Mouse (Mus musculus): ENCODE results near the gene Cldn14. TPM values are rescaled to one million over a fixed set of nuclear protein-coding genes. Genes with fewer than 3 reads are reported as not detected.

Gene Cldn14
- polyA plus RNA-seq, 1 experiment = 0.15 TPM

DNA sequence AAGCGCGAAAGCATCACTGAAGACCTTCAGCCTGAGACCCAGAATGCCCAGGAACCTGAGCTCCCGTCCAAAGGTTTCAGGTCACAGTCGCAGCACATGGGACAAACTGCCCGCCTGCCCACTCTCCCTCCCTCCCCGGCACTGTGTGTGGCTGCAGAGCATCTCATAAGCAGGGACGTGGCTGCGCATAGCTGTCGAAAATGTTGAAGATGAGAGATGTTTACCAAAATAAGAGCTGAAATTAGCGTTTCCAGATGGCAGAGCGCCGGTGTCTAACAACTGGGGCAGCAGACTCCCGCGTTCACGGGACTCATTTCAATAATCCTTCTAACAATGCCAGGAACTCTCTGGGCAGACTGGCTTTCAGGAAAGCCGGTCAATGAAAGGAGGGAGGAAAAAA is 31.8 kb upstream of the Cldn14 start:
- TF ChIP-seq POLR2A (IDR thresholded peaks at IDR 0.05; ENCODE audit: low read depth, low read length) = no peak
- no peak for TF ChIP-seq CTCF (IDR thresholded peaks at IDR 0.05; ENCODE audit: extremely low read depth, insufficient read length, insufficient replicate concordance, low read depth, low read length)
- H3K27ac ChIP-seq (ENCODE audit: insufficient read depth, low read depth, low read length) = no peak overlapping the region
- 43% methylated on average over 16 of the region's 16 CpGs for WGBS

DNA sequence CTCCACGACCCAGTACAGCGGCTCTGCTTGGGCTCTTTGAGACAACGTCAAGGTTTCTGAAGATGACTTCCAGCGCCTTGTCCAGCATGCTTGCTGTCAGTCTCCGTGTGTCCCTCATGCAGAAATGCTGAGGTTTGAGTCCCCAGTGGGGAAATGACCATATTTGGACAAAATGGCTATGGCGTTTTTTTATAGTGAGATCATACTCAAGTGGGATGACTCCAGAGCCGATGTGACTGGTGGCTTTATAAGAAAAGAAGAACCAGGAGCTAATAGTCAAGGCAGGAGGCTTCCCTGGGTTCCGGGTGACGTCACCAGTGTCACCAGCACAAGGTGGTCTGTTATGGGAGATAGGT is 30.3 kb upstream of the Cldn14 start:
- Histone ChIP-seq H3K27me3 (ENCODE audit: control insufficient read depth, insufficient read depth, low read length) (peaks cover 4% of the 10 kb centered on the region; the same call in 1 of the 2 replicates), H3K4me3 (ENCODE audit: low read depth, low read length) (no peak overlapping the region), H3K27ac (ENCODE audit: insufficient read depth, low read depth, low read length) (no peak overlapping the region), H3K4me1 (ENCODE audit: control insufficient read depth, insufficient read depth, insufficient read length, low read length) (no peaks in the 10 kb centered on the region), H3K36me3 (ENCODE audit: control insufficient read depth, insufficient read depth, low read length) (no peaks in the 10 kb centered on the region)
- TF ChIP-seq CTCF (IDR thresholded peaks at IDR 0.05; ENCODE audit: extremely low read depth, insufficient read length, insufficient replicate concordance, low read depth, low read length) = no peak
- TF ChIP-seq POLR2A (IDR thresholded peaks at IDR 0.05; ENCODE audit: low read depth, low read length) = no peak
- WGBS = 78% methylated on average over 9 of the region's 9 CpGs

More for the DNA sequence above, 31.8 kb upstream of the Cldn14 start:
- Histone ChIP-seq H3K4me1 (ENCODE audit: control insufficient read depth, insufficient read depth, insufficient read length, low read length) (no peaks in the 10 kb centered on the region), H3K4me3 (ENCODE audit: low read depth, low read length) (no peak overlapping the region), H3K27me3 (ENCODE audit: control insufficient read depth, insufficient read depth, low read length) (peaks cover 4% of the 10 kb centered on the region; the same call in 1 of the 2 replicates), H3K36me3 (ENCODE audit: control insufficient read depth, insufficient read depth, low read length) (no peaks in the 10 kb centered on the region)

DNA sequence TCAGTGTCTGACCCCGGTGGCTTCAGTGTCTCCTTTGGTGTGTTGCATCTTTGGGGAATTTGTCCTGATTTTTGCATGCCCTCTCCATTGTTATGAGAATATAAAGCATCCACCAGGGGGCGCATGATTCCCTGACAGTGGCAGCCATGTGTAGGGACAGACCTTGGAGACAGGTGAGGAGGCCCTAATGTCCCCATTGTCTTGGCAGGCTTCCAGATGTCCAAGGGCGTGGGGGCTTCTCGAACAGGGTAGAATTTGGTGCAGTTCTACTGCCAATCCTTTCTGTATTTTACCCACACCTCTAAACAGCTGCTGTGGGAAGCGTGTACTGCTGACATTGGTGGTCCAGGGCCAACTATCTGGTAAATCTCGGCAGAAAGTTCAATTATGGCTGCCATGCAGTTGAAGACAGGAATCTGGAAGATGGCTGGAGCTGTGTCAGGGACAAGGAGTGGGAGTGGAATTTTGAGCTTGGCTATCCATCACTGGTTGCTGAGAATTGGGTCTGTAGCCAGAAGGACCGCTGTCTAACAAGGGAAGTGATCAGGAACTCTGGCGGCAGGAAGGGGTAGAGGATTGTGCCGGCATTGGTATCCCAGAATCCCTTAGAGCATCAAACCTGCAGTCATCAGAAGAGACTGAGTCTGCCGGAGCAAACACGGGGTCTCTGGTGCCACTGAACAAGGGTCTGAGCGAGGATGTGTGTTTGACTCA is 29.8 kb upstream of the Cldn14 start:
- Histone ChIP-seq H3K4me3 (ENCODE audit: low read depth, low read length) (no peak overlapping the region), H3K27ac (ENCODE audit: insufficient read depth, low read depth, low read length) (no peak overlapping the region), H3K27me3 (ENCODE audit: control insufficient read depth, insufficient read depth, low read length) (peaks cover 4% of the 10 kb centered on the region; the same call in 1 of the 2 replicates), H3K4me1 (ENCODE audit: control insufficient read depth, insufficient read depth, insufficient read length, low read length) (no peaks in the 10 kb centered on the region), H3K36me3 (ENCODE audit: control insufficient read depth, insufficient read depth, low read length) (no peaks in the 10 kb centered on the region)
- 58% methylated on average over 12 of the region's 12 CpGs for WGBS
- peak; percentile 90; the same call in 1 of the 2 replicates for TF ChIP-seq CTCF (IDR thresholded peaks at IDR 0.05; ENCODE audit: extremely low read depth, insufficient read length, insufficient replicate concordance, low read depth, low read length)
- no peak for TF ChIP-seq POLR2A (IDR thresholded peaks at IDR 0.05; ENCODE audit: low read depth, low read length)

DNA sequence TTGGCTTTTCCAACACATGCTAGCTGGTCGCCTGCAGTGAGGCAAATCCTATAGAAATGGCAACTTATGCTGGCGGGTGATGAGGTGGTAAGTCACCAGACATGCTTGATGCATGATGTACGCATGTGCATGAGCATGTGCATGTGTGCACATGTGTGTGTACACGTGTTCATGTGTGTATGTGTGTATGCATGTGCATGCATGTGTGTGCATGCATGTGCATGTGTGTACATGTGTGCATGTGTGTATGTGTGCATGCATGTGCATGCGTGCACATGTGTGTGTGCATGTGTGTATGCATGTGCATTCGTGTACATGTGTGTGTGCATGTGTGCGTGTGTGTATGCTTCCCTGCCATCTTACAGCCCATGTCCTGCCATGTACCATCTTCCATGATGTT is 28.6 kb upstream of the Cldn14 start:
- H3K36me3 ChIP-seq (ENCODE audit: control insufficient read depth, insufficient read depth, low read length) = no peaks in the 10 kb centered on the region
- TF ChIP-seq POLR2A (IDR thresholded peaks at IDR 0.05; ENCODE audit: low read depth, low read length) (no peak), CTCF (IDR thresholded peaks at IDR 0.05; ENCODE audit: extremely low read depth, insufficient read length, insufficient replicate concordance, low read depth, low read length) (no peak)
- H3K27me3 ChIP-seq (ENCODE audit: control insufficient read depth, insufficient read depth, low read length) = peaks cover 4% of the 10 kb centered on the region; the same call in 1 of the 2 replicates
- H3K4me3 ChIP-seq (ENCODE audit: low read depth, low read length) = no peak overlapping the region
- H3K27ac ChIP-seq (ENCODE audit: insufficient read depth, low read depth, low read length) = no peak overlapping the region
- WGBS = 89% methylated on average over 7 of the region's 7 CpGs
- H3K4me1 ChIP-seq (ENCODE audit: control insufficient read depth, insufficient read depth, insufficient read length, low read length) = no peaks in the 10 kb centered on the region

DNA sequence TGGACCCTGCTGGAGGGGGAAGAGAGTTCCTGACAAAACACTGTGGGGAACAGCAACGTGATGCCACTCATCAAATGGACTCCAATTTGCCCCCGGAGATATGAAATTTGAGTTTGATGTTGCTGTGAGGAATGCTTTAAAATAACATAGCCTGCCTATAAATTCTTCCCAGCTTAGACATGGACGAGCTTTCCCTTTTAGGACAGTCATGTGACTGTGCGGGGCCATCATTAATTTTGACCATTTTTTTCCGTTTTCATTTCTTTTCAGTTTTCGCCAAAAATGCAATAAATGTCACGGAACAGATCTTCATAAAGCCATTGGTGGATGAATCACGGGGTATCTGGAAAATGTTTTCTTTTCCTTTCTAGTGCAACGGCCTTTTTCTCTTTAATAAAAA is 25.5 kb upstream of the Cldn14 start:
- no peaks in the 10 kb centered on the region for H3K27me3 ChIP-seq (ENCODE audit: control insufficient read depth, insufficient read depth, low read length)
- 75% methylated on average over 9 of the region's 9 CpGs for WGBS
- no peaks in the 10 kb centered on the region for H3K36me3 ChIP-seq (ENCODE audit: control insufficient read depth, insufficient read depth, low read length)
- no peak overlapping the region for H3K27ac ChIP-seq (ENCODE audit: insufficient read depth, low read depth, low read length)
- TF ChIP-seq CTCF (IDR thresholded peaks at IDR 0.05; ENCODE audit: extremely low read depth, insufficient read length, insufficient replicate concordance, low read depth, low read length) (no peak), POLR2A (IDR thresholded peaks at IDR 0.05; ENCODE audit: low read depth, low read length) (no peak)
- no peaks in the 10 kb centered on the region for H3K4me1 ChIP-seq (ENCODE audit: control insufficient read depth, insufficient read depth, insufficient read length, low read length)
- no peak overlapping the region for H3K4me3 ChIP-seq (ENCODE audit: low read depth, low read length)

DNA sequence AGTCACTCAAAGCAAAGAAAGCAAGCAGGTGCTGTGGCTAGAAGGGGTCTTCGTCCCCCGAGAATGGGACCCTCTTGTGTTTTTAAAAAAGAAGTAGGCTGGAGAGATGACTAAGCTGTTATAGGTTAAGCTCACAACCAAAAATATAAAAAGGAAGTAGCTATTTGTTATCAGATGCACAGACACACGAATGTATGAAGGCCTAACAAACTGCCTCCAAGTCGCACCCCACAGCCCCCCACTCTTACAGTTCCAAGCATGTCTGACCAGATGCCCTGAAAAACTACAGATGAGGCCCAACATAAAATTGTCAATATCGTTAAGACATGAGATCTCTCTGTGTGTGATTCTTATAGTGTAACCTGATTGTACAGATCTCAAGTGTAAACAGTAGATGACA is 23.6 kb upstream of the Cldn14 start:
- Histone ChIP-seq H3K4me1 (ENCODE audit: control insufficient read depth, insufficient read depth, insufficient read length, low read length) (no peaks in the 10 kb centered on the region), H3K4me3 (ENCODE audit: low read depth, low read length) (no peak overlapping the region), H3K27ac (ENCODE audit: insufficient read depth, low read depth, low read length) (no peak overlapping the region), H3K36me3 (ENCODE audit: control insufficient read depth, insufficient read depth, low read length) (no peaks in the 10 kb centered on the region), H3K27me3 (ENCODE audit: control insufficient read depth, insufficient read depth, low read length) (no peaks in the 10 kb centered on the region)
- WGBS = 71% methylated on average over 5 of the region's 5 CpGs
- TF ChIP-seq POLR2A (IDR thresholded peaks at IDR 0.05; ENCODE audit: low read depth, low read length) (no peak), CTCF (IDR thresholded peaks at IDR 0.05; ENCODE audit: extremely low read depth, insufficient read length, insufficient replicate concordance, low read depth, low read length) (no peak)

DNA sequence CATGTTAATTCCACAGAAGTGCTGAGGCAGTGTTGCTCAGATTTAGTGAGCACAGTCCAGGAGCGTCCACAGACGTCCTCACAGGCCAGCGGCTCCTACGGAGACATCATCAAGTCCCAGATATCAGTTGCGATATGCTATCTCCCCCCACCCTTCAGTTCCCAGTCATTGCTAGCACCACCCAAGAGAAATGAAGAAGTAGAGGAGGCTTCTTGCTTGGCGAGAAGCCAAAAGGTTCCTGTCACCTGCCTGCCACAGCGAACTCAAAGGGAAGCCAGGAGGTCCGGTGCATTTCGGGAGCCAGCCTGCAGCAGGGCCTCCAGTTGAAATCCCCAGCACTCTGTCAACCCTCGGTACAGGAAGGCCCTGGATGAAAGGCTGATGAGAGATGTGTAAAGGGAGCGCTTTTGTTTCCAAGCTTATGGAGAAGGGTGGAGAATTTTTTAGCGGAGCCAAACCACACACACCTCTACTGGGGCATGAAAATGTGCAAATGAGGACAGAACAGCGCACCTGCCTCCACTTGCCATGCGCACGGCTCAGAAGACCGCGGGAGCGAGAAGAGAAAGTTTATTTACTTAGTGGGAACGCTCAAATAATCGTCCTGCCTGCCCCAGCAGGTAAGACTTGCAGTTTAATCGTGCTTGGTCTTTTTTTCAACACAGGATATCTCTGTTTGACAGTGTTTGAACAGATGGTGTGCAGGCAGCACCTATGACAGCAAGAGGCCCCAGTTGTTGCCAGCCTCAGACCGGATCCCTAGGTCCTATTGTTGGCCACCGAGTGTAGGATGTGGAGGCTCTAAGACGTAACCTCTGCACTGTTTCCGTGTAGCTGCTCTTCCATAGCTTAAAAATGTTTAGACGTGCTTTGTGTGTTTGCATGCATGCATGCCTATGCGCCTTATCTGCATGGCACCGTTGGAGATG is 15.0 kb upstream of the Cldn14 start:
- Histone ChIP-seq H3K4me3 (ENCODE audit: low read depth, low read length) (0 out of 2 replicates have a peak overlapping the region, but pooled peaks have one; percentile 3), H3K27ac (ENCODE audit: insufficient read depth, low read depth, low read length) (no peak overlapping the region), H3K4me1 (ENCODE audit: control insufficient read depth, insufficient read depth, insufficient read length, low read length) (peaks cover 8% of the 10 kb centered on the region; the same call in 1 of the 2 replicates), H3K36me3 (ENCODE audit: control insufficient read depth, insufficient read depth, low read length) (no peaks in the 10 kb centered on the region), H3K27me3 (ENCODE audit: control insufficient read depth, insufficient read depth, low read length) (no peaks in the 10 kb centered on the region)
- 28% methylated on average over 28 of the region's 28 CpGs for WGBS
- TF ChIP-seq CTCF (IDR thresholded peaks at IDR 0.05; ENCODE audit: extremely low read depth, insufficient read length, insufficient replicate concordance, low read depth, low read length) = no peak
- TF ChIP-seq POLR2A (IDR thresholded peaks at IDR 0.05; ENCODE audit: low read depth, low read length) = no peak

All from small intestine, adult 2 months (tissue).